Mouse (Mus musculus): ENCODE results near the gene Sfxn3. TPM values are rescaled to one million over a fixed set of nuclear protein-coding genes. Genes with fewer than 3 reads are reported as not detected.

Sfxn3 gene
- polyA plus RNA-seq, 1 experiment from 2014 or later: 29.0 TPM

- Histone ChIP-seq H3K4me3 (replicated peaks; ENCODE audit: low read depth, low read length) (peak overlapping the region; percentile 55), H3K27ac (no peak overlapping the region), H3K4me2 (ENCODE audit: low read length) (peak overlapping the region; percentile 82), H3K27me3 (ENCODE audit: insufficient read depth, low read length) (peaks cover 25% of the 10 kb centered on the region), H3K9ac (ENCODE audit: low read depth, low read length) (peak overlapping the region; percentile 46; the same call in 1 of the 2 replicates), H3K36me3 (ENCODE audit: insufficient read depth, low read length) (no peaks in the 10 kb centered on the region), H3K9me3 (replicated peaks; ENCODE audit: low read length) (no peaks in the 10 kb centered on the region), H3K4me1 (replicated peaks; ENCODE audit: insufficient read depth, low read length) (peaks cover 25% of the 10 kb centered on the region)
- TF ChIP-seq CTCF (IDR thresholded peaks at IDR 0.05; ENCODE audit: low read depth): no peak
- no peak for ATAC-seq (replicated peaks; ENCODE audit: low FRiP score, low read depth)
- no peak for DNase-seq (ENCODE audit: low spot score)
- WGBS: 13% methylated on average over 17 of the region's 17 CpGs
Observed at GRCm38 (mm10) chr19:45076036-45076575, 28.8 kb downstream of the Sfxn3 start.

DNA sequence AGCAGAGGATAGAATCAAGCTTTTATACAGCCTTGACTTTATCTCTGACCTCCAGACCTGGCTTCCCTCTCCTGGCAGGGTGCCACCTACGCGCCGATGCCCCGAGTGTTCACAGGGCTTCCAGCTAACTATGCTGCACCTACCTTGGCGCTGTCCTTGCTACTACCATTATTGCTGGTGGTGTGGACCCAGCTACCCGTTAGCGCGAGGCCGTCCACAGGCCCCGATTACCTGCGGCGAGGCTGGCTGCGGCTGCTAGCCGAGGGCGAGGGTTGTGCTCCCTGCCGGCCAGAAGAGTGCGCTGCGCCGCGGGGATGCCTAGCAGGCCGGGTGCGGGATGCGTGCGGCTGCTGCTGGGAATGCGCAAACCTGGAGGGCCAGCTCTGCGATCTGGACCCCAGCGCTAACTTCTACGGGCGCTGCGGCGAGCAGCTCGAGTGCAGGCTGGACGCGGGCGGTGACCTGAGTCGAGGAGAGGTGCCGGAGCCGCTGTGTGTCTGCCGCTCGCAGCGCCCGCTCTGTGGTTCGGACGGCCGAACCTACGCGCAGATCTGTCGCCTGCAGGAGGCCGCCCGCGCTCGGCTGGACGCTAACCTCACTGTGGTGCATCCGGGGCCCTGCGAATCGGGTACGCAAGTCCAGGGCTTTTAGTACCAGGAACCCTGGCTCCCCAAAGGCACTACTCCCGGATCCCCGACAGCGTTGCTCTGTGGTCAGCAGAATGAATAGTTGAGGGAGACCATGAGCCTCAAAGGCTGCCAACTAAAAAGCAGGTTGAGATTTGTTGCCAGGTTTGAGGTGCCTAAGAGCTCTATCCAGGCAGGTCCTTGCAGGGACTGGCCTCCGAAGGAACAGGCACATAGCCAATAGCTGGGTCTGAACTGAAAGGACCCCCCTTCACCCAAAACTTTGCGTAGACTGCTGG, 29.5 kb downstream of the Sfxn3 start:
- peaks cover 26% of the 10 kb centered on the region for H3K4me1 ChIP-seq (replicated peaks; ENCODE audit: insufficient read depth, low read length)
- H3K4me3 ChIP-seq (replicated peaks; ENCODE audit: low read depth, low read length): peak overlapping the region; percentile 55
- 0 out of 2 replicates have a peak, but pooled peaks have one; percentile 5 for ATAC-seq (replicated peaks; ENCODE audit: low FRiP score, low read depth)
- H3K27ac ChIP-seq: no peak overlapping the region; the same call in 1 of the 2 replicates
- peaks cover 25% of the 10 kb centered on the region for H3K27me3 ChIP-seq (ENCODE audit: insufficient read depth, low read length)
- peak; percentile 69 for TF ChIP-seq CTCF (IDR thresholded peaks at IDR 0.05; ENCODE audit: low read depth)
- H3K36me3 ChIP-seq (ENCODE audit: insufficient read depth, low read length): no peaks in the 10 kb centered on the region
- peak overlapping the region; percentile 46 for H3K9ac ChIP-seq (ENCODE audit: low read depth, low read length)
- no peaks in the 10 kb centered on the region for H3K9me3 ChIP-seq (replicated peaks; ENCODE audit: low read length)
- DNase-seq (ENCODE audit: low spot score): peak; percentile 77
- H3K4me2 ChIP-seq (ENCODE audit: low read length): peak overlapping the region; percentile 82
- 1% methylated on average over 62 of the region's 62 CpGs for WGBS

- Histone ChIP-seq H3K36me3 (ENCODE audit: insufficient read depth, low read length) (no peaks in the 10 kb centered on the region), H3K27me3 (ENCODE audit: insufficient read depth, low read length) (peaks cover 30% of the 10 kb centered on the region), H3K9me3 (replicated peaks; ENCODE audit: low read length) (no peaks in the 10 kb centered on the region), H3K4me1 (replicated peaks; ENCODE audit: insufficient read depth, low read length) (peaks cover 26% of the 10 kb centered on the region), H3K4me3 (replicated peaks; ENCODE audit: low read depth, low read length) (0 out of 2 replicates have a peak overlapping the region, but pooled peaks have one; percentile 1), H3K4me2 (ENCODE audit: low read length) (peak overlapping the region; percentile 82; the same call in 1 of the 2 replicates), H3K9ac (ENCODE audit: low read depth, low read length) (no peak overlapping the region), H3K27ac (no peak overlapping the region)
- ATAC-seq (replicated peaks; ENCODE audit: low FRiP score, low read depth) (no peak), DNase-seq (ENCODE audit: low spot score) (peak; percentile 78)
- TF ChIP-seq CTCF (IDR thresholded peaks at IDR 0.05; ENCODE audit: low read depth): no peak
- WGBS: 11% methylated on average over 20 of the region's 20 CpGs
Observed at GRCm38 (mm10) chr19:45077742-45078645, 30.7 kb downstream of the Sfxn3 start.

DNA sequence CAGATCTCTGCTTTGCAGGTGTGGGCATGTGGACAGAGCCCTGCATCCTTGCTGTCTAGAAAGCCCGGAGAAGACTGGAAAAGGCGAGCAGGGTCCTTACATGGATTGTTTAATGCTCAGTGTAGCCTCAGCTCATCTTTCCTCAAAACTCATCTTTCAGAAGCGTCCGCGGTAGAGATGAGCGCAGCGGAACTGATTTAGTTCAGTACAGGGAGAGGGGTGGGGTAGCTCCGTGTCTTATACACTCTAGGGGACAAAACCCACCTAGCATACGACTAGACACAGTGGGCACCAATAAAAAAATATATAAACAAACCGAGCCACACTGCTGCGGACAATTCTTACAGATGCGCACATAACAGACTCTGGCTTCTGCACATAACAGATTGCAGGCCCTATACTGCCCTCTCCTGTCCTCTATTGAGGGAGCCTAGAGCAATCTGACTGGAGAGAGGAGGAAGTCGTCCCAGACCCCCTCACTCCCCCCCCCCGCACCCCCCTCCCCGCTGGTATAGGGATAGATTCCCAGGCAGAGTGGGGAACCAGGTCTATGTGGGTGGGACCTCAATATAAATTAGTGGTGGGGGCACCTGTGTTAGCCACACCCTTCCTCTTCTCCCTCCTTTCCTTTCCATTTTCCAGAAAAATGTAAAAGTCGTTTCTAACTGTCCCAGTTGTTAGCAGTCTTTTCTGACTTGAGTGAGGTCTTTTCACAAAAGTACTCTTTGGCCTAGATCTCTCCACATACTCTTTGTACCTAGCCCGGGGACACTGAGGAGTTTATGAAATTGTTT, 31.9 kb downstream of the Sfxn3 start:
- H3K9ac ChIP-seq (ENCODE audit: low read depth, low read length): peak overlapping the region; percentile 32; the same call in 1 of the 2 replicates
- peak; percentile 91 for DNase-seq (ENCODE audit: low spot score)
- WGBS: 6% methylated on average over 17 of the region's 17 CpGs

GRCm38 (mm10) chr19:45079769-45080515, 32.6 kb downstream of the Sfxn3 start:
- no peaks in the 10 kb centered on the region for H3K36me3 ChIP-seq (ENCODE audit: insufficient read depth, low read length)
- no peaks in the 10 kb centered on the region for H3K9me3 ChIP-seq (replicated peaks; ENCODE audit: low read length)
- DNase-seq (ENCODE audit: low spot score) (peak; percentile 79), ATAC-seq (replicated peaks; ENCODE audit: low FRiP score, low read depth) (peak; percentile 5; the same call in 1 of the 2 replicates)
- H3K4me3 ChIP-seq (replicated peaks; ENCODE audit: low read depth, low read length): peak overlapping the region; percentile 34
- H3K27me3 ChIP-seq (ENCODE audit: insufficient read depth, low read length): peaks cover 30% of the 10 kb centered on the region
- peaks cover 23% of the 10 kb centered on the region for H3K4me1 ChIP-seq (replicated peaks; ENCODE audit: insufficient read depth, low read length)
- peak overlapping the region; percentile 61 for H3K27ac ChIP-seq
- H3K4me2 ChIP-seq (ENCODE audit: low read length): peak overlapping the region; percentile 73
- H3K9ac ChIP-seq (ENCODE audit: low read depth, low read length): peak overlapping the region; percentile 32; the same call in 1 of the 2 replicates
- TF ChIP-seq CTCF (IDR thresholded peaks at IDR 0.05; ENCODE audit: low read depth): 0 out of 2 replicates have a peak, but pooled peaks have one; percentile 17
- 1% methylated on average over 45 of the region's 45 CpGs for WGBS

More for the DNA sequence above, 31.9 kb downstream of the Sfxn3 start:
- H3K36me3 ChIP-seq (ENCODE audit: insufficient read depth, low read length): no peaks in the 10 kb centered on the region
- TF ChIP-seq CTCF (IDR thresholded peaks at IDR 0.05; ENCODE audit: low read depth): peak; percentile 60; the same call in 1 of the 2 replicates
- H3K4me3 ChIP-seq (replicated peaks; ENCODE audit: low read depth, low read length): peak overlapping the region; percentile 34
- ATAC-seq (replicated peaks; ENCODE audit: low FRiP score, low read depth): no peak
- H3K27ac ChIP-seq: peak overlapping the region; percentile 61
- H3K27me3 ChIP-seq (ENCODE audit: insufficient read depth, low read length): peaks cover 30% of the 10 kb centered on the region
- peak overlapping the region; percentile 73 for H3K4me2 ChIP-seq (ENCODE audit: low read length)
- peaks cover 23% of the 10 kb centered on the region for H3K4me1 ChIP-seq (replicated peaks; ENCODE audit: insufficient read depth, low read length)
- no peaks in the 10 kb centered on the region for H3K9me3 ChIP-seq (replicated peaks; ENCODE audit: low read length)

Data from kidney, postnatal 0 days (tissue).